Mouse (Mus musculus): Measurements from ENCODE around the gene Mtus2. TPM values are rescaled to one million over a fixed set of nuclear protein-coding genes. Genes with fewer than 3 reads are reported as not detected.

The Mtus2 gene
- polyA plus RNA-seq, 1 experiment from 2014 or later = 13.7 TPM

GRCm38 (mm10) chr5:148241932-148242331 lies 284.8 kb downstream of the Mtus2 start:
- Histone ChIP-seq H3K4me1 (no peaks in the 10 kb centered on the region), H3K27me3 (no peaks in the 10 kb centered on the region), H3K36me3 (ENCODE audit: poor library complexity, severe bottlenecking) (no peaks in the 10 kb centered on the region), H3K9me3 (replicated peaks) (no peaks in the 10 kb centered on the region; the same call in 1 of the 2 replicates), H3K27ac (no peak overlapping the region), H3K4me2 (no peak overlapping the region), H3K4me3 (no peak overlapping the region), H3K9ac (no peak overlapping the region)
- WGBS = 10% methylated on average over 7 of the region's 7 CpGs
- peak; percentile 73 for ATAC-seq

- H3K9ac ChIP-seq = no peak overlapping the region
- no peaks in the 10 kb centered on the region for H3K36me3 ChIP-seq (ENCODE audit: poor library complexity, severe bottlenecking)
- H3K9me3 ChIP-seq (replicated peaks) = no peaks in the 10 kb centered on the region; the same call in 1 of the 2 replicates
- H3K27ac ChIP-seq = no peak overlapping the region
- ATAC-seq = no peak
- H3K4me1 ChIP-seq = no peaks in the 10 kb centered on the region
- H3K4me3 ChIP-seq = no peak overlapping the region
- H3K4me2 ChIP-seq = no peak overlapping the region
- no peaks in the 10 kb centered on the region for H3K27me3 ChIP-seq
- 26% methylated on average over 1 of the region's 1 CpGs for WGBS
Measured at GRCm38 (mm10) chr5:148244471-148244870, 287.4 kb downstream of the Mtus2 start.

- Histone ChIP-seq H3K9me3 (replicated peaks) (no peaks in the 10 kb centered on the region; the same call in 1 of the 2 replicates), H3K4me3 (no peak overlapping the region), H3K36me3 (ENCODE audit: poor library complexity, severe bottlenecking) (no peaks in the 10 kb centered on the region), H3K27me3 (no peaks in the 10 kb centered on the region), H3K4me1 (no peaks in the 10 kb centered on the region), H3K27ac (no peak overlapping the region), H3K4me2 (no peak overlapping the region), H3K9ac (no peak overlapping the region)
- 87% methylated on average over 2 of the region's 2 CpGs for WGBS
- no peak for ATAC-seq
Measured at GRCm38 (mm10) chr5:148245386-148245785, 288.3 kb downstream of the Mtus2 start.

GRCm38 (mm10) chr5:148248236-148248635 lies 291.1 kb downstream of the Mtus2 start:
- H3K27me3 ChIP-seq = no peaks in the 10 kb centered on the region
- 49% methylated on average over 2 of the region's 2 CpGs for WGBS
- H3K27ac ChIP-seq = no peak overlapping the region
- H3K4me2 ChIP-seq = no peak overlapping the region
- no peak overlapping the region for H3K9ac ChIP-seq
- no peaks in the 10 kb centered on the region for H3K4me1 ChIP-seq
- no peak overlapping the region for H3K4me3 ChIP-seq
- no peaks in the 10 kb centered on the region for H3K36me3 ChIP-seq (ENCODE audit: poor library complexity, severe bottlenecking)
- H3K9me3 ChIP-seq (replicated peaks) = no peaks in the 10 kb centered on the region; the same call in 1 of the 2 replicates
- ATAC-seq = no peak

- Histone ChIP-seq H3K9me3 (replicated peaks) (no peaks in the 10 kb centered on the region), H3K4me3 (no peak overlapping the region), H3K27ac (no peak overlapping the region), H3K4me1 (no peaks in the 10 kb centered on the region), H3K36me3 (ENCODE audit: poor library complexity, severe bottlenecking) (no peaks in the 10 kb centered on the region), H3K27me3 (no peaks in the 10 kb centered on the region), H3K9ac (no peak overlapping the region), H3K4me2 (no peak overlapping the region)
- ATAC-seq = no peak
Measured at GRCm38 (mm10) chr5:148251847-148252246, 294.7 kb downstream of the Mtus2 start.

GRCm38 (mm10) chr5:148262016-148262415 lies 304.9 kb downstream of the Mtus2 start:
- 87% methylated on average over 7 of the region's 7 CpGs for WGBS
- Histone ChIP-seq H3K9ac (no peak overlapping the region), H3K4me3 (no peak overlapping the region)

DNA sequence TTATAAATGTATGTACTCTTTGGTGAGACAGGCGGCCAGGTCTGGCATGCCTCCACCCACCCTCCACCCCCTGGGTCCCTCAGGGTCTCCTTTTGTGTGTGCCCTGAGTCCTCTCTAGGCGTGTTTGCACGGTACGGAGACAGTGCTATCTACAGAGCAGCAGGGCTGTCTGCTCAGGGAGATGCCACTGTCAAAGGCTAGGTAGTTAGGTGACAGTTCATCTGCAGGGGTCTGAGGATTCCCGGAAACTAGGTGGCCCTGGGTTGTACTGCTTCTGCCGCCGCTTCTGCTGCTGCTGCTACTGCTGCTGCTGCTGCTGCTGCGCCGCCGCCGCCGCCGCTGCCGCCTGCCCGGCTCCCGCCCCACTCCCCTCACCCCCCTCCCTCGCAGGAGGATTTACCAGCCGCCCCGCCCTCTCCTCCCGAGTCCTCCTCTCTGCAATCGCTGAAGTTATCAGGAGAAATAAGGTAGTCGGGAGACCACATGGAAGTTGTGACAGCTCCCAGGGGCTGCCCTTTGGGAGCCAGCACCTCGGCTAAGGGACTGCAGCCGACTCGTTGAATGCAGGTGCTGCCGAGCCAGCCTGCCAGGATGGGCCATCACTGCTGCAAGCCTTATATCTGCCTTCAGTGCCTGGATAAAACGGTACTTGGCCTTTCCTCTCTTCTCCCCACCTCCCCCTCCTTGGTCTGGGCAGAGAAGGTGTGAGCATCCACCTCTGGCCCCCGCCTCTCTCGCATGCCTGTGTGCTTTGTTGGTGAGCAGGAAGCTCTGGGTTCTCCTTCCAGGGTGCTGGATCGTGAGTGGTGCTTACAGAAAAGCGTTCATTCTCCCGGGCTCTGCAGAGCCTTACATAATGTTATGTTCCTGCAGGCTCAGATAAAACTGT lies 307.9 kb downstream of the Mtus2 start:
- Histone ChIP-seq H3K27ac (no peak overlapping the region), H3K9ac (peak overlapping the region; percentile 69), H3K4me1 (peaks cover 13% of the 10 kb centered on the region), H3K27me3 (peaks cover 13% of the 10 kb centered on the region; the same call in 1 of the 2 replicates), H3K9me3 (replicated peaks) (no peaks in the 10 kb centered on the region), H3K4me3 (peak overlapping the region; percentile 57), H3K36me3 (ENCODE audit: poor library complexity, severe bottlenecking) (no peaks in the 10 kb centered on the region), H3K4me2 (peak overlapping the region; percentile 63)
- peak; percentile 87 for ATAC-seq
- WGBS = under 1% methylated on average over 31 of the region's 32 CpGs

More at GRCm38 (mm10) chr5:148262016-148262415, 304.9 kb downstream of the Mtus2 start:
- H3K9me3 ChIP-seq (replicated peaks) = 0 out of 2 replicates have a peak, but pooled peaks cover 5% of the 10 kb centered on the region
- no peak overlapping the region for H3K27ac ChIP-seq
- no peaks in the 10 kb centered on the region for H3K36me3 ChIP-seq (ENCODE audit: poor library complexity, severe bottlenecking)
- peaks cover 13% of the 10 kb centered on the region for H3K4me1 ChIP-seq
- H3K27me3 ChIP-seq = peaks cover 13% of the 10 kb centered on the region; the same call in 1 of the 2 replicates
- H3K4me2 ChIP-seq = no peak overlapping the region
- no peak for ATAC-seq

DNA sequence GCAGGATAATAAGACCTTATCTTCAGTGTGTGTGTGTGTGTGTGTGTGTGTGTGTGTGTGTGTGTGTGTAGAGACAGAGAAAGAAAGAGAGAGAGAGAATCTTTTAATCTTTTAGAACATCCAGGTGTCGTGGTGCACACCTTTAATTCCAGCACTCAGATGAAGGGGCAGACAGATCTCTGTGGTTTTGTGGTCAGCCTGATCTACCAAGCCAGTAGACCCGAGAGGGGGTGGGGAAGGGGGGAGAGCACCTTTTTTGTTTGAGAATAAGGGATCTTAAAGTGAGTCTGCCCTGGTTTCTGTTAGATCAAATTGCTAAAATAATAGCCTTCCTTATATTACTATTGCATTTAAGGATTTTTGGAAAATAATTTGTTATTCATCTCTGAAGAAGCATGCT lies 309.7 kb downstream of the Mtus2 start:
- 84% methylated on average over 2 of the region's 2 CpGs for WGBS
- Histone ChIP-seq H3K4me2 (no peak overlapping the region), H3K9me3 (replicated peaks) (no peaks in the 10 kb centered on the region), H3K4me3 (no peak overlapping the region), H3K36me3 (ENCODE audit: poor library complexity, severe bottlenecking) (no peaks in the 10 kb centered on the region), H3K9ac (no peak overlapping the region), H3K27ac (no peak overlapping the region), H3K4me1 (peaks cover 13% of the 10 kb centered on the region), H3K27me3 (peaks cover 13% of the 10 kb centered on the region; the same call in 1 of the 2 replicates)
- no peak for ATAC-seq

GRCm38 (mm10) chr5:148267446-148267845 lies 310.3 kb downstream of the Mtus2 start:
- no peak overlapping the region for H3K27ac ChIP-seq
- peaks cover 13% of the 10 kb centered on the region for H3K4me1 ChIP-seq
- no peak overlapping the region for H3K4me3 ChIP-seq
- WGBS = 62% methylated on average over 4 of the region's 4 CpGs
- H3K27me3 ChIP-seq = peaks cover 13% of the 10 kb centered on the region; the same call in 1 of the 2 replicates
- H3K4me2 ChIP-seq = no peak overlapping the region
- no peaks in the 10 kb centered on the region for H3K9me3 ChIP-seq (replicated peaks)
- no peak overlapping the region for H3K9ac ChIP-seq
- no peaks in the 10 kb centered on the region for H3K36me3 ChIP-seq (ENCODE audit: poor library complexity, severe bottlenecking)
- ATAC-seq = no peak

GRCm38 (mm10) chr5:148272065-148272464 lies 314.9 kb downstream of the Mtus2 start:
- no peak overlapping the region for H3K4me3 ChIP-seq
- 90% methylated on average over 6 of the region's 6 CpGs for WGBS
- H3K9me3 ChIP-seq (replicated peaks) = no peaks in the 10 kb centered on the region
- no peak overlapping the region for H3K4me2 ChIP-seq
- no peak overlapping the region for H3K27ac ChIP-seq
- H3K36me3 ChIP-seq (ENCODE audit: poor library complexity, severe bottlenecking) = no peaks in the 10 kb centered on the region
- ATAC-seq = no peak
- H3K4me1 ChIP-seq = no peaks in the 10 kb centered on the region
- no peaks in the 10 kb centered on the region for H3K27me3 ChIP-seq
- H3K9ac ChIP-seq = no peak overlapping the region

DNA sequence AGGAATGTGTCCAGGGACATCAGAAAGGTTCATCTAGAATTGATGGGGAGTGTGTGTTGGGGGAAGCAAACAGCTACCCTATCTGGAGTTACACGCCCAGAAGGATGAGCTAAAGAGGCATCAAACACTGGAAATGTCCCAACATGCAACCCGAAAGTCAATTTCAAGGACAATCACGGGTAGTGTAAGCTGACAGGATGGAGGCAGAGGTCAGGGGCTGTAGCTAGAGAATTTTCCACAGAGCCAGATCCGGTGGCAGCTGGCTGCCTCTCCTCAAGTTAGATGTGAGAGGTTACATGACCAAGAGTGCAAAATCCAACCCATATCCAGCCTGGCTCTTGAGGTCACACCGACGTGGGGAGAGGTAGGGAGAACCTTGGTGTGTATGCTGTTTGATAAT lies 315.7 kb downstream of the Mtus2 start:
- ATAC-seq = no peak
- WGBS = 88% methylated on average over 6 of the region's 6 CpGs
- H3K4me2 ChIP-seq = no peak overlapping the region

GRCm38 (mm10) chr5:148278233-148278632 lies 321.1 kb downstream of the Mtus2 start:
- Histone ChIP-seq H3K4me1 (no peaks in the 10 kb centered on the region), H3K27ac (no peak overlapping the region), H3K4me3 (no peak overlapping the region), H3K27me3 (no peaks in the 10 kb centered on the region), H3K9ac (no peak overlapping the region), H3K36me3 (ENCODE audit: poor library complexity, severe bottlenecking) (no peaks in the 10 kb centered on the region), H3K4me2 (no peak overlapping the region), H3K9me3 (replicated peaks) (no peaks in the 10 kb centered on the region)
- no peak for ATAC-seq
- 79% methylated on average over 8 of the region's 8 CpGs for WGBS

More for the DNA sequence above, 315.7 kb downstream of the Mtus2 start:
- Histone ChIP-seq H3K4me3 (no peak overlapping the region), H3K36me3 (ENCODE audit: poor library complexity, severe bottlenecking) (no peaks in the 10 kb centered on the region), H3K27ac (no peak overlapping the region), H3K9ac (no peak overlapping the region), H3K4me1 (no peaks in the 10 kb centered on the region), H3K9me3 (replicated peaks) (no peaks in the 10 kb centered on the region), H3K27me3 (no peaks in the 10 kb centered on the region)
